Mouse (Mus musculus): Measurements from ENCODE around the gene Casp9. TPM values are rescaled to one million over a fixed set of nuclear protein-coding genes. Genes with fewer than 3 reads are reported as not detected.

Casp9 gene
- 21.8 and 22.2 TPM in 2 replicates for polyA plus RNA-seq (2015; fragmentation: Nextera tagmentation; extraction: Ambion mirVana)

- WGBS: under 1% methylated on average over 72 of the region's 80 CpGs
- H3K9ac ChIP-seq: peak within 1 kb of the TSS; percentile 62
- ATAC-seq: peak; percentile 87
These were observed at the start of gene Casp9 for GRCm38 (mm10) chr4:141793282-141794151. Gene Casp9 (plus strand): TSS chr4:141793612.

DNA sequence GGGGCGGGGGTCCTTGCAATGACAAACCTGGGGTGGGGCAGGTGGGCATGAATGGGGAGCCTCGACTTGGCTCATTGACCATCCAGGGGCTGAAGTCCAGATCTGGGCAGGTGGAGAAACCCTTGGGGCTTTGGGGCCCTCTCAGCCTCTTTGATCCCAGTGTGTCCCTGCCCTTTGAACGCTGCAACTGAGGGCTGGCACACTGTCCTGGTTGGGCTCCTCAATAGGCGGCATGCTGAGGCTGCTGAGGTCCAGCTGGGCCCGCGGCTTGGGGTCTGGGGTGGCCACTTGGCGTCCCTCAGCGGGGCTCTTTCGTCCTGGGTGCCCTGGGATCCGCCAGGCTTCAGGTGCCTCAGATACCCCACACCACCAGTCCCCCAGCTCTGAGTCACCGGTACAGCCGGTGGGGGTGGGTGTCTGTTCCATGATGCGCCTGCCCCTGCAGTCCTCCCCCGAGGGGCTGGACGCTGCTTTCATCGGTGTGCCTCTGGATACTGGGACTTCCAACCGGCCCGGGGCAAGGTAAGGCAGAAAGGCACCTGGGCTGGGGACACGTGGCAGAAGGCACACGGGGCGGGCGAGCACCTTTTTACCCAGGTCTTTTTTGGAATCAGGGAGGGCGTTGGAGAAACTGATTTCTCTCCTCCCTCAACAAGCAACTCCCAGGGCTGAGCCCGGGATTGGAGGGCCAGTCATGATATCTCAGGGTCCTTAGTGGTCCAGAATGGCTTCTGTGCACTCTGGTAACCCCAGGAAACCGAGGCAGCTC is 46.6 kb upstream of the Casp9 start, which contains the start of gene Agmat:
TSS of gene Agmat (plus strand) at position 95 of the 769 bp plus-strand sequence.
- H3K27me3 ChIP-seq (replicated peaks): no peaks in the 10 kb centered on the region
- peak within 1 kb of the TSS; percentile 32 for H3K9ac ChIP-seq
- H3K4me2 ChIP-seq (replicated peaks): peak within 1 kb of the TSS; percentile 50
- peak; percentile 73 for ATAC-seq
- H3K9me3 ChIP-seq: no peaks in the 10 kb centered on the region
- peak within 1 kb of the TSS; percentile 54 for H3K27ac ChIP-seq
- no peaks in the 10 kb centered on the region for H3K36me3 ChIP-seq
- H3K4me3 ChIP-seq (replicated peaks): peak within 1 kb of the TSS; percentile 39
- 23% methylated on average over 25 of the region's 25 CpGs for WGBS
- peaks cover 15% of the 10 kb centered on the region for H3K4me1 ChIP-seq (replicated peaks)

More at GRCm38 (mm10) chr4:141793282-141794151, at the start of gene Casp9:
- H3K4me2 ChIP-seq (replicated peaks): peak within 1 kb of the TSS; percentile 60
- no peaks in the 10 kb centered on the region for H3K27me3 ChIP-seq (replicated peaks)
- H3K4me3 ChIP-seq (replicated peaks): peak within 1 kb of the TSS; percentile 68
- peaks cover 7% of the 10 kb centered on the region; the same call in 1 of the 2 replicates for H3K36me3 ChIP-seq
- no peaks in the 10 kb centered on the region for H3K9me3 ChIP-seq
- H3K4me1 ChIP-seq (replicated peaks): peaks cover 24% of the 10 kb centered on the region
- peak within 1 kb of the TSS; percentile 96 for H3K27ac ChIP-seq

DNA sequence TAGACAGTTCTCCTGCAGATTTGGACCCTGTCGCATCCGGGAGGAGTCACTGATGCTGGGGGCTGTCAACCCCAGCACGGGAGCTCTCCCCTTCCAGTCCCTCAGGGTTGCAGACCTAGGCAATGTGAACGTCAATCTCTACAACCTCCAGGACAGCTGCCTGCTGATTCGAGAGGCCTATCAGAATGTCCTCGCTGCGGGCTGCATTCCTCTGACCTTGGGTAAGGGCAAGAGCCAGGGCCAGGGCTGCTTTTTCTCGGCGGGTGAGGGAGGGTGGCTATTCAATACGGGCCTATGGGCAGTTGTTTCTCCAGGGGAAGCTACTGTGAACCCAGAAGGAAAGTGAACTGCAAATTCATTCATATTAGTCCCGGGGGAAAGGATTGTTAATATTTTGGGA is 43.9 kb upstream of the Casp9 start:
- Histone ChIP-seq H3K27me3 (replicated peaks) (no peaks in the 10 kb centered on the region), H3K9ac (no peak overlapping the region), H3K27ac (no peak overlapping the region), H3K4me3 (replicated peaks) (no peak overlapping the region), H3K36me3 (no peaks in the 10 kb centered on the region), H3K9me3 (no peaks in the 10 kb centered on the region), H3K4me1 (replicated peaks) (peaks cover 16% of the 10 kb centered on the region), H3K4me2 (replicated peaks) (no peak overlapping the region)
- ATAC-seq: no peak
- WGBS: 42% methylated on average over 11 of the region's 11 CpGs

DNA sequence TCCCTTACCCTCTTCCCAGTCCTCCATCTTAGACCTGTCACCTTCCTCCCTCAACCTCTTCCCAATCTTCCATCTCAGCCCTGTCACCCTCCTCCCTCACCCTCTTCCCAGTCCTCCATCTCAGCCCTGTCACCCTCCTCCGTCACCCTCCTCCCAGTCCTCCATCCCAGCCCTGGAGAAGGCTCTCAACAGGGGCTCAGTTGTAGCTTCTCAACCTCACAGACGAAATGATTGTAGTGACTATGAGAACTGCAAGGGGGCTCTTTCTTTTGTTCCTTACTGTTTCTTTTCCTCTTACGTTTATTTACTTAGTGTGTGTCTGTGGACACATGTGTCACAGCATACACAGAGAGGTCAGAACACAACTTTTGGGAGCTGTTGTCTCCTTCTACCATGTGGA is 42.6 kb upstream of the Casp9 start:
- Histone ChIP-seq H3K36me3 (no peaks in the 10 kb centered on the region), H3K4me1 (replicated peaks) (peaks cover 16% of the 10 kb centered on the region), H3K4me2 (replicated peaks) (no peak overlapping the region), H3K4me3 (replicated peaks) (no peak overlapping the region), H3K27me3 (replicated peaks) (no peaks in the 10 kb centered on the region), H3K27ac (no peak overlapping the region), H3K9me3 (no peaks in the 10 kb centered on the region), H3K9ac (no peak overlapping the region)
- ATAC-seq: no peak
- 75% methylated on average over 3 of the region's 3 CpGs for WGBS

- no peaks in the 10 kb centered on the region for H3K9me3 ChIP-seq
- H3K4me3 ChIP-seq (replicated peaks): no peak overlapping the region
- H3K27ac ChIP-seq: no peak overlapping the region
- no peak overlapping the region for H3K9ac ChIP-seq
- 48% methylated on average over 4 of the region's 4 CpGs for WGBS
- no peaks in the 10 kb centered on the region for H3K27me3 ChIP-seq (replicated peaks)
- no peak overlapping the region for H3K4me2 ChIP-seq (replicated peaks)
- H3K36me3 ChIP-seq: no peaks in the 10 kb centered on the region
- peaks cover 14% of the 10 kb centered on the region for H3K4me1 ChIP-seq (replicated peaks)
- peak; percentile 73 for ATAC-seq
These were observed 41.9 kb upstream of the Casp9 start for GRCm38 (mm10) chr4:141751419-141752075.

GRCm38 (mm10) chr4:141752076-141752421 is 41.4 kb upstream of the Casp9 start:
- no peak overlapping the region for H3K4me2 ChIP-seq (replicated peaks)
- ATAC-seq: peak; percentile 79
- H3K36me3 ChIP-seq: no peaks in the 10 kb centered on the region
- WGBS: 4% methylated on average over 4 of the region's 4 CpGs
- H3K4me3 ChIP-seq (replicated peaks): no peak overlapping the region
- no peak overlapping the region for H3K9ac ChIP-seq
- H3K4me1 ChIP-seq (replicated peaks): peaks cover 10% of the 10 kb centered on the region
- H3K27ac ChIP-seq: peak overlapping the region; percentile 44; the same call in 1 of the 2 replicates
- H3K9me3 ChIP-seq: no peaks in the 10 kb centered on the region
- no peaks in the 10 kb centered on the region for H3K27me3 ChIP-seq (replicated peaks)

GRCm38 (mm10) chr4:141755375-141755930 is 38.0 kb upstream of the Casp9 start:
- Histone ChIP-seq H3K27ac (no peak overlapping the region), H3K9me3 (no peaks in the 10 kb centered on the region), H3K4me2 (replicated peaks) (no peak overlapping the region), H3K4me3 (replicated peaks) (no peak overlapping the region), H3K4me1 (replicated peaks) (peaks cover 10% of the 10 kb centered on the region), H3K27me3 (replicated peaks) (no peaks in the 10 kb centered on the region), H3K36me3 (no peaks in the 10 kb centered on the region), H3K9ac (no peak overlapping the region)
- WGBS: 87% methylated on average over 19 of the region's 19 CpGs
- ATAC-seq: no peak

- 89% methylated on average over 3 of the region's 3 CpGs for WGBS
- no peak for ATAC-seq
- Histone ChIP-seq H3K4me3 (replicated peaks) (no peak overlapping the region), H3K36me3 (no peaks in the 10 kb centered on the region), H3K9ac (no peak overlapping the region), H3K4me1 (replicated peaks) (peaks cover under 1% of the 10 kb centered on the region; the same call in 1 of the 2 replicates), H3K27me3 (replicated peaks) (no peaks in the 10 kb centered on the region), H3K9me3 (no peaks in the 10 kb centered on the region), H3K27ac (no peak overlapping the region), H3K4me2 (replicated peaks) (no peak overlapping the region)
These were observed 36.3 kb upstream of the Casp9 start for GRCm38 (mm10) chr4:141757124-141757523.

DNA sequence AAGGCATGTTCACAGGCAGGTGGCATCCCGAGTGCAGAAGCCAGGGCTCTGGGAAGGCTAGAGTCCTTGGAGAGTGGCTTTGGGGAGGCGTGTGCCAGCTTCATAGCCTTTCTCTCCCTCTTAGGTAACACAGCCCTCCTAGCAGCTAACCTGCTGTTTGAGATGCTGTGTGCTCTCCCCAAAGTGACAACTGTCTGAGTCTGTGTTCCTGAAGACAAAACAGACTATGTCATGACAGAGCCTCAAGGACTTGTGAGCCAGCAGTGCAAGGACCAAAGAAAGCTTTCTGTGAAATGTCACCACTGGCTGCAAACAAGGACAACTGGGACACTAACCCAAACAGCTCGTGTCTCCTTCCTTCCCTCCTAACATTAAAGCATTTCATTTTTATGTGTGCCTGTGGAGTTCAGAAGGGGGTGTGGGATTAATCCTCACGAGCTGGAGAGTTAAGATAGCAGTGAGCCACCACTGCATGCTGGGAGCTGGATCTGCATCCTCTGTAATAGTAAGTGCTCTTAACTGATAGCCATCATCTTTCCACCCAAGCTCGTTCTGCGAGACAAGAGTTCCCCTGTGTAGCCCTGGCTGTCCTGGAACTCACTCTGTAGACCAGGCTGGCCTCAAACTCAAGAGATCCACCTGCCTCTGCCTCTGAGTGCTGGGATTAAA is 34.4 kb upstream of the Casp9 start:
- 65% methylated on average over 6 of the region's 6 CpGs for WGBS
- ATAC-seq: no peak

DNA sequence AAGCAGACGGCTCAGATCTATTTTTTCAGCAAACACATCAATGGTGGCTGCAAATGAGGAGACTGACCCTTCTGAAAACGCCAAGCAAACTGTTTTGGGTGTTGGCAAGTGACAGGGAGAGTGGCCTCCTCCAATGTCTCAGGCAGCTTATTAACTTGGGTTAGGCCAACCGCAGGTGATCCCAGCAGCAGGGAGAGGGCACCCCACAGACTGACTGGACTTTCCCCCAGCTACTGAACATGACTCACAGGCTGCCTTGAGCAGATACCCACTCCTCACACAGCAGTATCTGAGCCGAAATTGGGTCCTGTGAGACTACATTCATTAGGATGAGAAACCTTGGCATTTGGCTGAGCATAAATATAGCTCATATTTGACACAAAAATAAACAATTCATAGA is 32.5 kb upstream of the Casp9 start:
- 72% methylated on average over 4 of the region's 4 CpGs for WGBS
- Histone ChIP-seq H3K9me3 (no peaks in the 10 kb centered on the region), H3K4me2 (replicated peaks) (no peak overlapping the region), H3K4me1 (replicated peaks) (peaks cover 2% of the 10 kb centered on the region; the same call in 1 of the 2 replicates), H3K36me3 (peaks cover 10% of the 10 kb centered on the region; the same call in 1 of the 2 replicates), H3K9ac (no peak overlapping the region), H3K4me3 (replicated peaks) (no peak overlapping the region), H3K27me3 (replicated peaks) (no peaks in the 10 kb centered on the region), H3K27ac (no peak overlapping the region)
- ATAC-seq: peak; percentile 61; the same call in 1 of the 2 replicates

More for the DNA sequence above, 34.4 kb upstream of the Casp9 start:
- Histone ChIP-seq H3K27me3 (replicated peaks) (no peaks in the 10 kb centered on the region), H3K36me3 (peaks cover 10% of the 10 kb centered on the region; the same call in 1 of the 2 replicates), H3K27ac (no peak overlapping the region), H3K9ac (no peak overlapping the region), H3K9me3 (no peaks in the 10 kb centered on the region), H3K4me3 (replicated peaks) (no peak overlapping the region), H3K4me2 (replicated peaks) (no peak overlapping the region), H3K4me1 (replicated peaks) (no peaks in the 10 kb centered on the region)

DNA sequence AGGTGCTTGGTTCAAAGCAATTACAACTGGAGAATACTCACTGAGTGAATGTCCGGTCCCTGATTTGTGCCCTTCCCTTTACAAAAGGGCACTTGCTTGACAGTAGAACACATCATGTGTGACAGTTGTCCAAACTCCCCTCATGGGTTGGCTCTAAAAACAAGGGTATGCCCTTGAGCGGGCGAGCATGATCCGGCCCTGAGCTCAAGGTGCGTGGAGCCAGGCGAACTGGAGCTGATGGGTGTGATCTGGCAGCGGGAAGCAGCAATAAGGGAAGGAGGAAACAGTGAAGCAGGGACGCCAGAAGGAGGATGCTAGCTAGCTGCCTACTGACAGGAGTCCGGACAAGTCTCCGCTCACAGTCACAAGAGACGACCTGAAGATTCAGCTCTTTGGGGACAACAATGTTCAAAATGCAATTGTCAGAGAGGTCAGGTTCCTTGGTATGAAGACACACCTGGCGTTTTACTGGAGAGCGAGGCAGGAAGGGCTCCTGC is 31.3 kb upstream of the Casp9 start:
- no peak overlapping the region for H3K4me3 ChIP-seq (replicated peaks)
- 90% methylated on average over 13 of the region's 13 CpGs for WGBS
- H3K9me3 ChIP-seq: no peaks in the 10 kb centered on the region
- no peak overlapping the region for H3K4me2 ChIP-seq (replicated peaks)
- peaks cover 10% of the 10 kb centered on the region for H3K36me3 ChIP-seq
- no peak overlapping the region for H3K27ac ChIP-seq
- no peaks in the 10 kb centered on the region for H3K27me3 ChIP-seq (replicated peaks)
- H3K9ac ChIP-seq: no peak overlapping the region
- H3K4me1 ChIP-seq (replicated peaks): peaks cover 14% of the 10 kb centered on the region
- ATAC-seq: no peak

Data from intestine, embryonic 15.5 days (tissue).